Mouse (Mus musculus): ENCODE measurements around the gene Nsun2.

GRCm38 (mm10) chr13:69596515-69596914, 63.0 kb downstream of the Nsun2 start:
- no peak for TF ChIP-seq CTCF (IDR thresholded peaks at IDR 0.05; ENCODE audit: control insufficient read depth, insufficient read depth, low read length)
- TF ChIP-seq POLR2A (IDR thresholded peaks at IDR 0.05; ENCODE audit: borderline replicate concordance, control insufficient read depth, low read depth, low read length): no peak

Measured in bone marrow, adult 2 months (tissue).